Mouse (Mus musculus) midbrain, embryonic 11.5 days (tissue): ENCODE data around the gene Micu1. TPM values are rescaled to one million over a fixed set of nuclear protein-coding genes. Genes with fewer than 3 reads are reported as not detected.

ENCODE experiments used
- ATAC-seq: fragments of 200-750 bp; cut with Nextera tagmentation; 2 replicates; pipeline ENCODE4 v1.8.0; 2017; ENCODE audit warnings: moderate TSS enrichment, moderate library complexity; ENCODE audit not compliant: low FRiP score
- DNase-seq: peaks from one replicate; pipeline ENCODE4 v3.0.0; 2015; ENCODE audit warnings: low spot score; ENCODE audit errors: missing footprints
- H3K27ac ChIP-seq: fragments of 300-500 bp; sonication (generic); 2 replicates; pipeline ENCODE4 v1.5.1; 2014; ENCODE audit warnings: low read depth, low read length
- H3K27me3 ChIP-seq: fragments of 300-500 bp; sonication (generic); 2 replicates; pipeline ENCODE4 v1.6.1; 2014; ENCODE audit warnings: mild to moderate bottlenecking, low read length, moderate library complexity, mixed read lengths; ENCODE audit not compliant: control insufficient read depth, insufficient read depth
- H3K36me3 ChIP-seq: fragments of 300-500 bp; sonication (generic); 2 replicates; pipeline ENCODE4 v1.6.1; 2014; ENCODE audit warnings: mild to moderate bottlenecking, low read length, moderate library complexity, mixed read lengths; ENCODE audit not compliant: control insufficient read depth, insufficient read depth
- H3K4me1 ChIP-seq: fragments of 300-500 bp; sonication (generic); 2 replicates; pipeline ENCODE4 v1.6.1; 2014; ENCODE audit warnings: low read length; ENCODE audit not compliant: control insufficient read depth, insufficient read depth
- H3K4me2 ChIP-seq: fragments of 300-500 bp; sonication (generic); 2 replicates; pipeline ENCODE4 v1.6.1; 2014; ENCODE audit warnings: mild to moderate bottlenecking, moderate library complexity
- H3K4me3 ChIP-seq: fragments of 300-500 bp; sonication (generic); 2 replicates; pipeline ENCODE4 v1.5.1; 2014; ENCODE audit warnings: low read depth, low read length
- H3K9ac ChIP-seq: fragments of 300-500 bp; sonication (generic); 2 replicates; pipeline ENCODE4 v1.6.1; 2014; ENCODE audit warnings: low read length
- H3K9me3 ChIP-seq: fragments of 300-500 bp; sonication (generic); 2 replicates; pipeline ENCODE4 v1.6.1; 2016; ENCODE audit warnings: low read length; ENCODE audit not compliant: control insufficient read depth
- WGBS: fragments of 180-500 bp; shearing (Covaris S2); extraction: QIAGEN DNeasy Blood & Tissue Kit; methylation state at CpG from one replicate; pipeline ENCODE4 v1.1.7; 2014; 5-methylcytosine and 5-hydroxymethylcytosine counted together
- polyA plus RNA-seq: library from polyadenylated mRNA; unstranded; fragments of >200 nt; fragmentation: Nextera tagmentation; extraction: Ambion mirVana; gene quantifications from 2 replicates; pipeline ENCODE4 v1.2.1, GENCODE M21; 2014

The Micu1 gene
- polyA plus RNA-seq, 1 experiment from 2014 or later: 57.0 TPM

DNA sequence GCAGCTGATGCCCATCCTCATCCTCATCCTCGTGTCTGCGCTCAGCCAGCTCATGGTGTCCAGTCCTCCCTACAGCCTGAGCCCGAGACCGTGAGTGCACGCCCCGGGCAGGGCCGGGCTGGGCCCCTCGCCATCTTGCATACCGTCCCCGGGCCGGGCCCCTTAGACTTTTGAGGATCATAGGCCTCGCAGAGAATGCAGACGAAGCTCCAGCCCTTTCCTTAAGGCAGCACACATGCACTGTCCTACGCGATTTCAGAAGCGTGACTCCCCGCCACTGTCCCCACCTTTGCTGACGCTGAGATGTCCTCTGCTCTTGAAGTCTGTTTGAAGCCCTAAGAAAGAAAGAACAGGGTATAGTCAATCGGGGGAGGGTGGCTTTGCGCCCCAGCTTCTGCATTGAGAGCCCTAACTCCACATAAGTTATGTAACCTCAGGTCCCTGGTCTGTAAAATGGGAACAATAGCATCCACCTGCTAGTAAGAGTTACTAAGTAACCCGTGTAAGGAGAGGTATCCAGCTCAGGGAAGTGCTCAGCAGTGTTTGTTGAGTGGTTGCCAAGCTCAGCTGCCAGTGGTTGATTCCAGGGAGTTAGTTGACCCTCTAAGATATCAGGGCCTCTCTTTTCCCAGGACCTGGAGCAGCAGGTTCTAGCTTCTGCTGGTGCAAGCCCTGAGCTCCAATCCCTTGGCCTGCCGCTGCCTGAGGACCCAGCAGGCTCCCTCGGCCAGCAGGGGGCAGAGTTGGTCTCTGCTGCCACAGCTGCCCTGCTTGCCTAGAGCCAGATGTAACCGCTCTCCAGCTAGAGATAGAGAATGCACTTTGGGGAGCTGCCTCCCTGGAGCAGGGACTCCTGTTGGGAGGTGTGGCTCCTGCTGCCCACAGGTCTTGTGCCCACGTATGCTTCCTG is 192.2 kb downstream of the Micu1 start:
- Histone ChIP-seq H3K4me2 (no peak overlapping the region), H3K27me3 (no peaks in the 10 kb centered on the region), H3K9ac (peak overlapping the region; percentile 18; the same call in 1 of the 2 replicates), H3K4me1 (peaks cover 37% of the 10 kb centered on the region), H3K9me3 (no peaks in the 10 kb centered on the region), H3K36me3 (peaks cover 4% of the 10 kb centered on the region; the same call in 1 of the 2 replicates), H3K27ac (no peak overlapping the region), H3K4me3 (no peak overlapping the region)
- no peak for ATAC-seq
- WGBS: 77% methylated on average over 25 of the region's 25 CpGs
- peak; percentile 98 for DNase-seq

DNA sequence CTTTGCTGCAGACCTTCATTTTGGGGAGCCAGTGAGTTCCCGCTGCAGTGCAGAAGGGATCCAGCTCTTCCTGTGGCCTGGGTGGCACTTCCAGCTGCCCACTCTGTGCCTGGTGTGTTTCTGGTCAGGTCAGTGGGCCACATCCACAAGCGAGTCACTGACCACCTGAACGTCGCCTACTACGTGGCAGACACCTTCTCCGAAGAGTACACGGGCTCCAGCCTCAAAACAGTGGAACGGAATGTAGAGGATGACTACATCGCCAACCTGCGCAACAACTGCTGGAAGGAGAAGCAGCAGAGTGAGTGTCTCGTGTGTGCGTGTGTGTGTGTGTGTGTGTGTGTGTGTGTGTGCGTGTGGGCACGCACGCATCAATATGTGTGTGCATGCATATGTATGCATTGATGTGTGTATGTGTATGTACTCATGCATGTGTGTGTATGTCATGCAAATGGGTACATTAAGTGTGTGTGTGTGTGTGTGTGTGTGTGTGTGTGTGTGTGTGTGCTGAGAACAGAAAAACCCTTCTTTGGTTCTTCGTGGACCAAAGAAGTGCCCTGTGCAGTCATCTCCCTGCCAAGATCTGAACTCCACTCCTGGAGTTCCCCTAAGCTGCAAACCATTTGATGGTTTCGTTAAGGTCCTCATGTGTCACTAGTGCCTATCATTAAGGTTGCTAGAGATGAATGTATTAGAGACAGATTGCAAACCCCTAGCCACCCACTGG is 193.3 kb downstream of the Micu1 start:
- Histone ChIP-seq H3K4me1 (peaks cover 44% of the 10 kb centered on the region), H3K9ac (no peak overlapping the region), H3K27ac (no peak overlapping the region)

DNA sequence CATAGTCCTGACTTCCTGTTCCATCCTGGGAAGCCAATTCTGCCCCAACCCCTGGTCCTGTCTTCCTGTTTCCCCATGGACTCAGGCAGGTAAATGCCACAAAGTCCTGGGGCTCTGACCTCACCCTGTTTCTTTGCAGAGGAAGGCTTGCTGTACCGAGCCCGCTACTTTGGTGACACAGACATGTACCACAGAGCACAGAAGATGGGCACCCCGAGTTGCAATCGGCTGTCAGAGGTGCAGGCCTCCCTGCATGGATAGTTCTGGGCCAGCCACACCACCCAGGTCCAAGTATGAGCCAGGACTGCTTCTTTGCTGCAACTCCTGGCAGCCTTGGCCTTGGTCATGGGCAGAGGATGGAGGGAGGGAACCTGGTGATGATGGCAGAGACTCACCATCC is 193.9 kb downstream of the Micu1 start:
- H3K36me3 ChIP-seq: peaks cover 4% of the 10 kb centered on the region; the same call in 1 of the 2 replicates
- H3K27ac ChIP-seq: peak overlapping the region; percentile 95
- peaks cover 50% of the 10 kb centered on the region for H3K4me1 ChIP-seq
- peak overlapping the region; percentile 34; the same call in 1 of the 2 replicates for H3K9ac ChIP-seq
- no peaks in the 10 kb centered on the region for H3K9me3 ChIP-seq
- no peak for DNase-seq
- no peak overlapping the region for H3K4me2 ChIP-seq
- no peak for ATAC-seq
- 92% methylated on average over 4 of the region's 4 CpGs for WGBS
- H3K27me3 ChIP-seq: no peaks in the 10 kb centered on the region
- no peak overlapping the region for H3K4me3 ChIP-seq

More for the DNA sequence above, 193.3 kb downstream of the Micu1 start:
- DNase-seq (no peak), ATAC-seq (no peak)
- H3K27me3 ChIP-seq: no peaks in the 10 kb centered on the region
- H3K4me2 ChIP-seq: no peak overlapping the region
- H3K36me3 ChIP-seq: peaks cover 4% of the 10 kb centered on the region; the same call in 1 of the 2 replicates
- no peak overlapping the region for H3K4me3 ChIP-seq
- 95% methylated on average over 17 of the region's 17 CpGs for WGBS
- no peaks in the 10 kb centered on the region for H3K9me3 ChIP-seq

DNA sequence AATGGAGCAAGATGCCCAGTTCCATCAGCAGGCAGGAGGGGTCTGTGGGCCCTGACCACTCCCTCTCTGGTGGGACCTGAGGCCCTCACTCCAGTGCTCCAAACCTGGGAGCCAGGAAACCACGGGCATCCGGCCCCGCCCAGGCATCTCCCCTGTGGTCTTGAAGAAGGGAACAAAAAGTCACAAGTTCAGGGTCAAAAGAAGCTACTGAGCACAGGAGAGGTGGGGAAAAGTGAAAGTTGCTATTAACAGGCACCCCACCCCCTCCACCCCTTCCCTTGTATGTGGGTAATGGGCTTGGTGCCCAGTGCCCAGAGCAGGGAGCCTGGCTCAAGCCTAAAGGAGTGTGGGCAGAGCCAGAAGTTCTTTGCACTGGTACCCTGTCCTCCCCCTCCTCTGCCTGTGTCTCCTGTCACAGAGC is 194.6 kb downstream of the Micu1 start:
- no peaks in the 10 kb centered on the region for H3K27me3 ChIP-seq
- H3K9ac ChIP-seq: peak overlapping the region; percentile 34; the same call in 1 of the 2 replicates
- H3K4me1 ChIP-seq: peaks cover 56% of the 10 kb centered on the region
- H3K9me3 ChIP-seq: no peaks in the 10 kb centered on the region
- no peak for ATAC-seq
- no peak overlapping the region; the same call in 1 of the 2 replicates for H3K4me2 ChIP-seq
- peak overlapping the region; percentile 95 for H3K27ac ChIP-seq
- WGBS: 56% methylated on average over 3 of the region's 3 CpGs
- no peaks in the 10 kb centered on the region; the same call in 1 of the 2 replicates for H3K36me3 ChIP-seq
- DNase-seq: peak; percentile 85
- H3K4me3 ChIP-seq: no peak overlapping the region

DNA sequence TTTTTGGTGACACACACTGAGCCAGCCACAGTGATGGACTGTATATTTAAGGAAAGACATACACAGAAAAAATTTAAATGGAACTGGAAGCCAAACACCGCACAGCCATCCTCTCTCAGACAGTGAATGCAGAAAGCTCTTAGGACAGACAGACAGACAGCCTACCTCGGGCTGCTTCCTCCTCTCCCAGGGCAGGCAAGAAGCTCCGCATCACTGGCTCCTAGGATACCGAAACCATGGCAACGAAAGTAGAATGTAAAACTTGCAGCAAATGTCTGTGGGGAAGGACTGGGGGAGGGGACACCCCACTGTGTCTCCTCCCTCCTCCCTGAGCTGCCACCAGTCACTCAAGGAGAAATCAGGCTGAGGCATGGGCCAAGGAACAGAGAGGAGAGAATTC is 195.2 kb downstream of the Micu1 start:
- Histone ChIP-seq H3K36me3 (no peaks in the 10 kb centered on the region; the same call in 1 of the 2 replicates), H3K9ac (peak overlapping the region; percentile 34; the same call in 1 of the 2 replicates), H3K27ac (peak overlapping the region; percentile 95), H3K27me3 (no peaks in the 10 kb centered on the region), H3K4me1 (peaks cover 57% of the 10 kb centered on the region), H3K4me2 (peak overlapping the region; percentile 26; the same call in 1 of the 2 replicates), H3K9me3 (no peaks in the 10 kb centered on the region), H3K4me3 (no peak overlapping the region)
- WGBS: 4% methylated on average over 5 of the region's 5 CpGs
- ATAC-seq: peak; percentile 33
- peak; percentile 98 for DNase-seq

DNA sequence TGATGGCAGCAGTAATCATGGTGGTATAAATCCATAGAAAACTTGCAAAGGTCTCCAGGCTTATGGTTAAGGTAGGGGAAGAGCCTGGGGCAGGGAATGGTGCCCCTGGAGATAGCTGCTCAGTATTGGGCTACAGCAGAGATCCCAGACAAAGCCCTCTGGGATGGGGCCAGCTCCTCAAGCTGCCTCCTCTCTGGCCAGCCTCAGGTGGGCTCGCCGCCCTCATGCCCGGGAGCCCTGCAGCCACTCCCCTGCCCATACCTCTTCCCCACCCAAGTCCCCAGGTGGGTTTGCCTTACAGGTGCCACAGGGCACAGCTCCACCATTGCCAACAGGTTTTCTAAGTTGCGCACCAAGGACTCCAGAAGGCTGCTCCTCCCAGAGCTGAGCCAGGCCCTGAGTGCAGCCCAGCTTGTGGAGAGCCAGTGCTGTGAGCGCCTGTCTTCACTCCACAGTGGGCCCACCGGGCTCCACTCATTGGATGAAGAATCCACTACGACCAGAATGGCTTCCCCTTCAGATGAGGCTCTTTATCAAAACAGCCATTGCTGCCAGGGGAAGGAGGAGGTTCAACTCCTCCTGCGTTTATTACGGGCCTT is 196.0 kb downstream of the Micu1 start:
- Histone ChIP-seq H3K27me3 (no peaks in the 10 kb centered on the region), H3K36me3 (no peaks in the 10 kb centered on the region; the same call in 1 of the 2 replicates), H3K27ac (peak overlapping the region; percentile 95), H3K9me3 (no peaks in the 10 kb centered on the region), H3K4me1 (peaks cover 60% of the 10 kb centered on the region), H3K9ac (peak overlapping the region; percentile 42; the same call in 1 of the 2 replicates), H3K4me3 (no peak overlapping the region), H3K4me2 (no peak overlapping the region)
- 64% methylated on average over 9 of the region's 9 CpGs for WGBS
- DNase-seq (peak; percentile 91), ATAC-seq (no peak)

DNA sequence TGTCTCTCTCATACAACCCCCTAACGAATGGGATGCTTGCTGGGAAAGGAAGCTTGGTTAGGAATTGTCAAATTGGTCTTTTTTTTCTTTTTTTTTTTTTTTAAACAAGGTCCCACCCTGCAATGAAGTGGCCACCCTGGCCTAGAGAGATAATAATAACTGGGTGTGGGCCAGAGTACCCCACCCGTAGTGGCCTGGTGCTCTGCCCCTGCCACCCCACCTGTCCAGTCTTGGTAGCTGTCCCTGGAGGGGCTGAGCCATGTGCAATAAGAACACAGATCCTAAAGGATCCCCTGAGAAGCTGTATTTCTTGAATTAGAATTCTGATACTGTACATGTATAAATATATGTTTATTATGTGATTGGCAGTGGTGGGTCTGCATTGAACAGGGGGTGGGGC is 196.7 kb downstream of the Micu1 start:
- no peaks in the 10 kb centered on the region for H3K9me3 ChIP-seq
- no peaks in the 10 kb centered on the region for H3K27me3 ChIP-seq
- H3K4me1 ChIP-seq: peaks cover 61% of the 10 kb centered on the region
- H3K36me3 ChIP-seq: no peaks in the 10 kb centered on the region; the same call in 1 of the 2 replicates
- peak; percentile 84 for DNase-seq
- H3K27ac ChIP-seq: peak overlapping the region; percentile 95
- H3K4me3 ChIP-seq: no peak overlapping the region
- no peak for ATAC-seq
- peak overlapping the region; percentile 48; the same call in 1 of the 2 replicates for H3K9ac ChIP-seq
- peak overlapping the region; percentile 23; the same call in 1 of the 2 replicates for H3K4me2 ChIP-seq
- WGBS: 64% methylated on average over 2 of the region's 2 CpGs

DNA sequence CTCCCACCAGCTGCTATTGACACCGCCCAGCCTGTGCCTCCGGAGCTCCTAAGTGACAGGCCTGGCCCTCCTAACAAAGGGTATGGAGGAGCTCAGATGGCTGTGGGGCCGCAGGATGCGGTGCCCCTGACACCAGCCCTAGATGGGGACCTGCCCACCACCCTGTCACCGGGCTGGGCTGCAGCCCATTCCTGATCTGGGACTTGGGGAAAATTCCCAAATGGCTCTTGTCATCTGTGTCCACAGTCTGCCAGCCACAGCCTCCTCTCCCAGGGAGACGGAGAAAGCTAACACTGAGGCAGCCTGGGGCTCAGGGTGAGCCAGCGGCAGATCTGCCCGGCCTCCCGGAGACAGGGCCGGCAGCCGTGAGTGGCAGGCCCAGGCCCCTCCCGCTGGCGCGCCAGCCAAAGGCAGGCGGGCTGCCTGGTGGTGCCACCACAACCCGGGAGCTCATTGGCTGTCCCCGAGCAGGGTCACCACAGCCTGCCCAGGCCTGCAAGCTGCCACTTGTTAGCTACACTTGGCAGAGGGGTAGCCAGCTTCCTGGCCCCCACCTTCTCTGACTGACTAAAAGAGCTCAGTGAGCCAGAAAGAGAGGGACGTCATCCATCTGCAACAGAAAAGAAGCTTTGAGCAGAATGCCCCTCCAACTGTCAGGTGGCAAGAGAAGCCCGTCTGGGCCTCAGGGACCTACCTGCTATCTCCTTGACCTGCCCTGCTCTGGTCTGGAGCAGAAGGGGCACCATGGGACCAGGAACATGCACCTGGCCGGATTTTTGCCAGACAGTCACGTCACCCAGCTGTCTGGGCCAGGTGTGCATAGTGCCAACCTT is 197.3 kb downstream of the Micu1 start:
- ATAC-seq (peak; percentile 93), DNase-seq (peak; percentile 97)
- Histone ChIP-seq H3K9me3 (no peaks in the 10 kb centered on the region), H3K36me3 (no peaks in the 10 kb centered on the region; the same call in 1 of the 2 replicates), H3K4me1 (peaks cover 61% of the 10 kb centered on the region), H3K9ac (peak overlapping the region; percentile 48), H3K27ac (peak overlapping the region; percentile 95), H3K27me3 (no peaks in the 10 kb centered on the region), H3K4me3 (no peak overlapping the region), H3K4me2 (peak overlapping the region; percentile 23; the same call in 1 of the 2 replicates)
- 9% methylated on average over 21 of the region's 21 CpGs for WGBS
